Mouse (Mus musculus): ENCODE measurements at regions not wholly inside any gene's neighbourhood (a gene's known extent, or its start where the extent isn't known, plus 50 kb on each side); places are given as distances from the start of the nearest gene placed in this dataset.
"Not testable (repeated sequence)": the region's sequence is repeated elsewhere in the genome, so short reads cannot be mapped to it uniquely, and the experiment has no call there.

DNA sequence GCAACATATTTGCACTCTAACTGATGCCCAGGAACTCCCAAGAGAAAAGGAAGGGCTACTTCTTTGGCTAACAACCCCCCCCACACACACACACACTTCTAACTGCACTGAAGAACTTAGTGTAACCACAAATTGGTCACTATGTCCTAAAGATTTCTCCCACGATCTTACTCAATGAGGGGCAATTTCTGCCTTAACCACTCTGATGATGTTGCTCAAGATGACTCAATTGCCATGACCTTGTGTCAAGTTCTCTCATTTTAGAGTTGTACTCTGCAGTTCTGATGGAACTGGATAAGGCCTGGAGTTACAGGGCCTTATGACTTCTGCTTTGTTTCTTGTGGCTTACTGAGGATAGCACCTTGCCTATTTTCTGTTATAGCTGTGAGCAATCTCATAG is 81.7 kb downstream of the Sem1 start:
- no peaks in the 10 kb centered on the region for H3K79me2 ChIP-seq (ENCODE audit: inconsistent target)
- no peaks in the 10 kb centered on the region for H3K36me3 ChIP-seq (ENCODE audit: inconsistent target)
- 44% methylated on average over 1 of the region's 1 CpGs for WGBS (ENCODE audit: missing documents)
- no peak overlapping the region for H3K4me3 ChIP-seq (ENCODE audit: inconsistent target)
- H3K27ac ChIP-seq, result no peak overlapping the region

DNA sequence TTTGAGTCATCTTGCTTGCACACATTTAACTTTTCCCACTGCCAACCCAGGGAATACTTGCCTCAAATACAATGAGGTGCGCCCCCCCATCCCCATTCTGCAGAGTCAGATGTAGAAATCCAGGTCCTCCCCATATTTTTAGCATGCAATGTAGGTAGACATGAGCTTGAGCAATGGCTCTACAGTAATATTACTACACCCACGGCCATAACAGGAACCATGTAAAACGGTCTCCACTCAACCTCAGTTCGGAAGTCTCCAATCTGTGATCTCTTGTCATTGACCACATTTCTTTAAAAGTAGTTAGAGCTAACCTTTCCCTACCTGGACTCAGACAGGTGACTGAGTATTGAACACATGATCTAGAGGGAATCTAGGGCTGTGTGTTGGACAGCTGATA is 82.1 kb downstream of the Sem1 start:
- H3K79me2 ChIP-seq (ENCODE audit: inconsistent target), result no peaks in the 10 kb centered on the region
- 82% methylated on average over 4 of the region's 4 CpGs for WGBS (ENCODE audit: missing documents)
- H3K27ac ChIP-seq, result no peak overlapping the region

DNA sequence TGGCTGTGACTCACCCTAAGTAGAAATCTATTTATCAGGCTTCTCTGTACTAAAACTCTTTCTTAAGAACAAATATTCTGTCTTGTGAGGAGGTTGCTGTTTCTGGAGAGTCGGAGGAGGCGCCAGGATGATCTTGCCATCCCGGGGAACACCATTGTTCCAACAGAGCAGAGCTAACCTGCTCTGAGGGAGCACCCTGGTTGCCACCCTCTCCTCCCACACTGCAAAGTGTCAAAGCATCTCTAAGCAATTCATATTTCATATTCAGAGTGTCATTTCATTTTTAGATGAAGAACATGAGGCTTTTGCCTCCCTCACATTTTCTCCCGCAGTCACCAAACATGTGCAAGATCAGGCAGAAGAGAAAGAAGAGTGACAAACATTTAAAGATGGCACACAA is 90.3 kb downstream of the Sem1 start:
- Histone ChIP-seq H3K36me3 (ENCODE audit: inconsistent target) (no peaks in the 10 kb centered on the region), H3K4me3 (ENCODE audit: inconsistent target) (no peak overlapping the region), H3K79me2 (ENCODE audit: inconsistent target) (no peaks in the 10 kb centered on the region), H3K27ac (no peak overlapping the region)
- 97% methylated on average over 4 of the region's 4 CpGs for WGBS (ENCODE audit: missing documents)

More for the DNA sequence above, 82.1 kb downstream of the Sem1 start:
- Histone ChIP-seq H3K4me3 (ENCODE audit: inconsistent target) (no peak overlapping the region), H3K36me3 (ENCODE audit: inconsistent target) (no peaks in the 10 kb centered on the region)

DNA sequence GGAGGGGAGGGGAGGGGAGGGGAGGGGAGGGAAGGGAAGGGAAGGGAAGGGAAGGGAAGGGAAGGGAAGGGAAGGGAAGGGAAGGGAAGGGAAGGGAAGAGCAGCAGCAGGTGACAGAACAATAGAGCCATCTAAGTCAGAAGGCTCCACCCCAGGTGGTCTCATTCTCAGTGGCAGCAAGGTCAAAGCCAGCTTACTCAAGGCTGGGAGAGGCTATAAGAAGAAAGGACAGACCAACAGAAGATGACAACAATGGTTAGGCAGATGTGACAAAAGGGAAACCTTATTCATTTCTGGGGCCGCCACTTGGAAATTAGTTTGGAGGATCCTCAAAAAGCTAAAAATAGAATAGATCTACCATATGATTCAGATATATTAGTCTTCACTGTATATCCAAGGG is 96.9 kb downstream of the Sem1 start:
- not testable (repeated sequence) for H3K27ac ChIP-seq; H3K4me3 ChIP-seq (ENCODE audit: inconsistent target); H3K36me3 ChIP-seq (ENCODE audit: inconsistent target); H3K79me2 ChIP-seq (ENCODE audit: inconsistent target)
- 100% methylated on average over 1 of the region's 1 CpGs for WGBS (ENCODE audit: missing documents)

DNA sequence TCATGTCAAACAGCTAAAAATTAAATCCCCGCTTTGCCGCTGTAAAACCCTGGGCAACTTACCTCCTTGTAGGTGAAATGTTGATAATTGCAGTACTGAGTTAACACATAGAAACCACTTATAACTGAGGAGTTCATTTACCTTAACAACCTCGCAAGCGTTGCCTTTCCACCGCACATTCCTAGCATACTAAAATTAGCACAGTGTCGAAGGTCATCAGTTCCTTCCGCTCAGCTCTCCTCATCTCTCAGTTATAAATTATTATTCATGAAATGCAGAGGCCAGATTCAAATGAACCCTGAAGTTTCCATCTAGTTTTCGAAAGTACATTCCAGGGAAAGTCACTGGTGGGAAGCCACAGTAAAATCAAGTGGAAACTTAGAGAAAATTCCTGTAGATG is 108.1 kb downstream of the Sem1 start:
- Histone ChIP-seq H3K27ac (no peak overlapping the region), H3K79me2 (ENCODE audit: inconsistent target) (no peaks in the 10 kb centered on the region), H3K36me3 (ENCODE audit: inconsistent target) (no peaks in the 10 kb centered on the region), H3K4me3 (ENCODE audit: inconsistent target) (no peak overlapping the region)
- WGBS (ENCODE audit: missing documents), result 98% methylated on average over 8 of the region's 8 CpGs

DNA sequence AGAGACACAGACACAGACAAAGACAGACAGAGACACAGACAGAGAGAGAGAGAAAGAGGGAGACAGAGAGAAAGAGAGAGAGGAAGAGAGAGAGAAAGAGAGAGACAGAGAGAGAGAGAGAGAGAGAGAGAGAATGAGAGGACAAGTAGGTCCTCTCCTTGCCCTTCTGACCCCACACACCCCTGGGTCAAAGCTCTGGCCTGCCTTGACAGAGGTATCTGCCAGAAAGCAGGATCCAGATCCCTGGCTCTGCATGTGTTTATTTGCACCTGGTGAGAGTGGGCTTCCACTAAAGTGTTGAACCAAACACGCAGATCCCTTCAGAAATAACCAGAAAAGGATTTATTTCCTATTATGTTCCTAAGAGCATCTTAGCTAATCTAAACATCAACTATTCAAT is 110.9 kb downstream of the Sem1 start:
- no peak overlapping the region for H3K4me3 ChIP-seq (ENCODE audit: inconsistent target)
- WGBS (ENCODE audit: missing documents), result 56% methylated on average over 1 of the region's 1 CpGs
- no peaks in the 10 kb centered on the region for H3K36me3 ChIP-seq (ENCODE audit: inconsistent target)
- H3K27ac ChIP-seq, result no peak overlapping the region
- no peaks in the 10 kb centered on the region for H3K79me2 ChIP-seq (ENCODE audit: inconsistent target)

DNA sequence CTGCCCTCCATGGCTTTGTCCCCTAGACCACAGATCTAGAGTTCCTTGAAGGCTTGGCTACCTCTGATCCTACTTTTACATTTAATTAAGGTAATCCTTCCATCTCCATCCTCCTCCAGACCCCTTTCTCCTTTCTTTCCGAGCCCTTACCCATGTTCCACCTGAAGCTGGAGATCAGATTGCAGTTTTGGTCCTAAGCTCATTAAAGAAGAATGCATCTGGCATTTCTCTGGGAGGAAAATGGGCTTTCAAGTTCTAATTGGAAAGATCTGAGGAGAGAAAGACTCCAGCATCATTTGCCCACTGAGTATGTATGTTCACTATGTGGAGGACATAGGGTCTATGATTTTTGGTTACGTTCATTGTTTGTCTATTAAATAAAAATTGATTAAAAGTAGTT is 112.2 kb downstream of the Sem1 start:
- Histone ChIP-seq H3K79me2 (ENCODE audit: inconsistent target) (no peaks in the 10 kb centered on the region), H3K36me3 (ENCODE audit: inconsistent target) (no peaks in the 10 kb centered on the region), H3K4me3 (ENCODE audit: inconsistent target) (no peak overlapping the region), H3K27ac (no peak overlapping the region)
- WGBS (ENCODE audit: missing documents), result 63% methylated on average over 2 of the region's 2 CpGs

DNA sequence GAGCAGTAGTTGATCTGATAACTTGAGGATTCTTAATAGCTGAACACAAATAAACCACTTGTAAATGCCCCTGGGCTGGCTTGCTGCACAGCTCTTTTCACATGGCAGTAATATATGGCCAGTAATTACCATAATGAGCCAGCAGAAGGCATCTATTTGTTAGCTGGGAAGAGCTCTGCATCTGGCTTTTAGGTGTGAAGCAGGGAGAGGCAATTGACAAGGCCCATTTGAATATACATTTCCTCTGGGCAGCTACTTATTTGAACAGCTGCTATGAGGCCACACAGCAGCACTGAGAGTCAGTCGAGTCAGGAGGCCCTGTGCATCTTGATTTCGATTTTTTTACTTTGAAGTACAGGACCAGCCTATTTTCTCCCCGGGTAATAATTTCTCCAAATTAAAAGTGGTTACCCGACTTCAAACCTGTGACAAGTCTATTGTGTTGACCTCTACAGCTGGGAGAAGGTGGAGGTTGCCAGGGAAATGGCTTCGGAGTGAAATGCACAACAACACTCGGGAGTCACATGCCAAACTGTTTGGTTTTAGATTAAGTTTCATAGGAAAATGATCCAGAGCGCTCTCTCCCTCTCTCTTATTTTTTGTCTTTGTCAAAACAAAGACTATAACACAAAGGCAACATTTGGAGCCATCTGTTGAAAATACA is 114.5 kb downstream of the Sem1 start:
- Histone ChIP-seq H3K4me3 (ENCODE audit: inconsistent target) (no peak overlapping the region), H3K27ac (no peak overlapping the region), H3K79me2 (ENCODE audit: inconsistent target) (no peaks in the 10 kb centered on the region), H3K36me3 (ENCODE audit: inconsistent target) (no peaks in the 10 kb centered on the region)
- WGBS (ENCODE audit: missing documents), result 36% methylated on average over 6 of the region's 7 CpGs

DNA sequence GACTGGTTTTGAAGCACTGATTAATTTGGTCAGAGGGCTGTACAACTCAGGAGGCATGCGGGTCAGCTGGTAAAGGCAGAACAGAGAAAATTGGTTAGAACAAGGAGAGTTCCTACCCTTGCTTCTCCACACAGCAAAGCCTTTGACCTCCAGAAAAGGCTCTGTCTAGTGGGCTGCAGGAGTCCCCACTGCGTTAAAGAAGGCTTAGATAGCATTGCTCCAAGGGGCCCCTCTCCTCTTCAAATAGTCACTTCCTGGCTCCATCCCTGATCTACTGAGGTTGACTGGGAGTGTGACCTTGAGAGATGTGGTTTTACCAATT is 118.6 kb downstream of the Sem1 start:
- Histone ChIP-seq H3K36me3 (ENCODE audit: inconsistent target) (no peaks in the 10 kb centered on the region), H3K27ac (no peak overlapping the region), H3K79me2 (ENCODE audit: inconsistent target) (no peaks in the 10 kb centered on the region), H3K4me3 (ENCODE audit: inconsistent target) (no peak overlapping the region)
- WGBS (ENCODE audit: missing documents), result 47% methylated on average over 2 of the region's 2 CpGs

DNA sequence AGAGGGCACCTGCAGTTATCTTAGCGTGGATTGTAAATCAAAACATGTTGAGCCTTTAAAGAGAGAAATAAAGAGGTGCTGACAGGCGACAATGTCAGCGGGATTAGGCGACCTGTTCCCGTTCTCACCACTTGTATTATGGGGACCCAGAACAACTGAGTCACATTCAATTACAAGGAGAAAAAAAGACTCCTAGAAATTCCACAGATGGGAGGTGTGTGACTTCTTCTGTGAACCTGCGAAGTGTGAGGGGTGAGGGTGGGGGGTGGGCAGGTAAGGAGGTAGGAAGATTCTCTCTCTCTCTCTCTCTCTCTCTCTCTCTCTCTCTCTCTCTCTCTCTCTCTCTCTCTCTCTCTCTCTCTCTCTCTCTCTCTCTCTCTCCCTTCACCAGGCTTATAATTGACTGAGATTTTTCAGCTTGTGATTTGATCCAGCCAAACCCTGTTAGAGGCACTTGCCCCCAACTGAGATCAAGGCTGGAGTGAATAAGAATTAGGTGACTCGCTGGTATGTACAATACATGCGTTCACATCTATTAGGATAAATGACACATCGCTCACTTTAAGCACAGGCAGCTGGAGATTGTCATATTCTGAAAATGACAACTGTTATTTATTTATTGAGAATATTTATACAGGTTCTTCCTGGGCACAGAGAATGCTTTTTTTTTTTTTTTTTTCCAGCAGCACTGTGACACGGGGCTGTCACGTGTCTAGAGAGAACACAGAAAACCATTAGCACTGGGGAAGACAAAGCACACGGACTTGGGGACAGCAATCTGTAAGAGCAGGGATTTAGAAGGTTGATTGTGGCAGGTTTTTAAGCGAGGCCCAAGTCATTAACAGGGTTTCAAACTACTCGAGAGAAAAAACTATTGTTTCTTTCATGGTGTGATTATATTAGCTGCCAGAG is 119.2 kb downstream of the Sem1 start:
- WGBS (ENCODE audit: missing documents), result 38% methylated on average over 14 of the region's 14 CpGs
- Histone ChIP-seq H3K4me3 (ENCODE audit: inconsistent target) (no peak overlapping the region), H3K36me3 (ENCODE audit: inconsistent target) (no peaks in the 10 kb centered on the region)

DNA sequence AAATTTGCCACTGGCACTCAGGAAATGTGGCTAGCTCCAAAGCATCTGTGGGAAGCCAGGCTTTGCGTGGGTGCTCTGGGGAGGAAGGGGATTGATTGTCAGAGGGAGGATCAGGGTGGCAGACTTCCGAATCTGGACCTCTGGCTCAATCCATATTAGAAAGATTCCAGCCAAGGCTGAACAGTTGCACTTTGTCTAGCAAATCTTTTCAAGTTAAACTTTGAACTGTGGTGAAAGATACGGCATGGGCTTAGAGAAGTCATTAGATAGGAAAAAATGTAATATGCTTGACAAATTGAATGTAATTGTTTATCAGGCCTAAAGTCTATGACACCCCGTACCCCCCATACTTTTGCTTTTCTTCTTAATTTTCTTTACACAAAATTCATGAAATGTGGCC is 120.7 kb downstream of the Sem1 start:
- 81% methylated on average over 4 of the region's 4 CpGs for WGBS (ENCODE audit: missing documents)
- no peak overlapping the region for H3K4me3 ChIP-seq (ENCODE audit: inconsistent target)
- H3K27ac ChIP-seq, result no peak overlapping the region
- H3K79me2 ChIP-seq (ENCODE audit: inconsistent target), result no peaks in the 10 kb centered on the region
- no peaks in the 10 kb centered on the region for H3K36me3 ChIP-seq (ENCODE audit: inconsistent target)

More for the DNA sequence above, 119.2 kb downstream of the Sem1 start:
- no peak overlapping the region for H3K27ac ChIP-seq
- H3K79me2 ChIP-seq (ENCODE audit: inconsistent target), result no peaks in the 10 kb centered on the region

DNA sequence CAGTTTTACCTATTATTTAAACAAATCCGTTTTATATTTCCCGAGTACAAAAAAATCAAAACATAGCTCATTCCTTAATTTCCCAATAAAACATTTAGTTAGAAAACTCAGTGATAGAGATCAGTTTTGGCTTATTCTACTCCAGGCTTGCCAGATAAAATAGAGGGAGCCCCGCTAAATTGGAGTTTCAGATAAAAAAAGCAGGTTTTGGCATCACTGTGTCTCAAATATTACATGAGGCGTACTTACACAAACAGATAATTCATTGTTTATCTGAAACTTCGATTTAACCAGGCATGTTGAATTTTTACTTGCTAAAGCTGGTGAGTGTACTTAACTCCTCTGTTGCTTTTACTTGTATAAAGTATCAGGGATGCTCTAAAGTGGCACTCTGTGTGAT is 121.5 kb downstream of the Sem1 start:
- WGBS (ENCODE audit: missing documents), result 97% methylated on average over 5 of the region's 5 CpGs
- no peak overlapping the region for H3K4me3 ChIP-seq (ENCODE audit: inconsistent target)
- no peaks in the 10 kb centered on the region for H3K36me3 ChIP-seq (ENCODE audit: inconsistent target)
- no peaks in the 10 kb centered on the region for H3K79me2 ChIP-seq (ENCODE audit: inconsistent target)
- no peak overlapping the region for H3K27ac ChIP-seq

DNA sequence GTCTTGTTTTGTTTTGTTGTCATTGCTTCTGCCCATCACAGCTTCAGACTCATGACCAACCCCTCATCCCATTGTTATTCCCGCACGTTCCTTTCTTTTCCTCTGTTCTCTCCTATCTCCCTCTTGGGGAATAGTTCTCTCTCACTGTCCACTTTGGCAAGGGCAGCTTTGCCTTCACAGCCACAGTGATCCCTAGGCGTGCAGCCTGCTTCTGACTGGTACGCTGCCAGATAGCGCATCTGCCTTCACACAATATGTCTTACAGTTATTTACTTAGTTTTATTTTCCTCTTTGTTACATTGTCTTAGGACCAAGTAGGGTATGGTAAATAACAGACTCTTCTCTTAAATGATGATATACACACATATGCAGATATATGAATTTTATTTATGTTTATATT is 122.9 kb downstream of the Sem1 start:
- no peak overlapping the region for H3K4me3 ChIP-seq (ENCODE audit: inconsistent target)
- H3K36me3 ChIP-seq (ENCODE audit: inconsistent target), result no peaks in the 10 kb centered on the region
- WGBS (ENCODE audit: missing documents), result 94% methylated on average over 5 of the region's 5 CpGs
- H3K79me2 ChIP-seq (ENCODE audit: inconsistent target), result no peaks in the 10 kb centered on the region
- no peak overlapping the region for H3K27ac ChIP-seq

DNA sequence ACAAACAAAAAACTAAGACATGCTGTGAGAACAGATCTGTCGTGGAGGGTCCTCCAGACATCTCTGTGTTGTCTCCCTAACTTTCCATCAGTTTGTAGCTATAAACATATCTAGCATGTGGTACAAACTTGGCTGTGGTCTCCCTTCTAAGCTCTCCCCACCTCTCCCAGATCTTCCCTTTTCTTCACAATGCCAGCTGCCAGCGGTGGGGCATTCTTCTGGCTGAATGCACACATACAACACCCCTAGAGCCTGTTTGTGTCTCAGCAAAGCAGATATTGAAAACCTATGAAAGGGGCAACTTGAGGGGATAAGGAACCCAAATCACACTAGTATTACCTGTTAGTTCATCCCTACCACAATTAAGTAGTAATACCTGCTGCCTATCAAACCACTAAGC is 124.1 kb downstream of the Sem1 start:
- H3K36me3 ChIP-seq (ENCODE audit: inconsistent target), result no peaks in the 10 kb centered on the region
- no peak overlapping the region for H3K4me3 ChIP-seq (ENCODE audit: inconsistent target)
- no peak overlapping the region for H3K27ac ChIP-seq
- WGBS (ENCODE audit: missing documents), result 86% methylated on average over 2 of the region's 2 CpGs
- no peaks in the 10 kb centered on the region for H3K79me2 ChIP-seq (ENCODE audit: inconsistent target)

DNA sequence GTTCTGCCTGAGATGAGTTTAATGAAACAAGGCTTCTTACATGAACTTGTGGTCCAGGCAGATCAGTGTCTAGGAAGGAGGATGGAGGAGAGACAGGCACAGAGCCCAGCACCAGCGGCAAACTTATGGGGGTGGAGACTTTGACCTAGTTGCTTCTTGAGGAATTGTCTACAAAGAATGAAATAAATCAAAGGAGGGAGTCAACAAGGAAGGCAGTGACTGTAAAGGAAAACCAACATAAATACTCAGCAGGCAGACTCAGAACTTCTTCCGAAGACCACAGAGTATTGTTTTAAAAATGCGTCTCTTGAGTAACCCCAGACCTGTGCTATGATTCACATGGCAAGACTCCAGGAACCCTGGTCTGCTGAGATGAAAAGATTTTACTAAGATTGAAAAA is 143.6 kb downstream of the Sem1 start:
- no peaks in the 10 kb centered on the region for H3K36me3 ChIP-seq (ENCODE audit: inconsistent target)
- H3K79me2 ChIP-seq (ENCODE audit: inconsistent target), result no peaks in the 10 kb centered on the region
- H3K4me3 ChIP-seq (ENCODE audit: inconsistent target), result no peak overlapping the region
- WGBS (ENCODE audit: missing documents), result 35% methylated on average over 3 of the region's 3 CpGs
- no peak overlapping the region for H3K27ac ChIP-seq

All from macrophage (primary cell).